ENCODE assay signal across 22 mouse cellular contexts in the genomic region with DNA sequence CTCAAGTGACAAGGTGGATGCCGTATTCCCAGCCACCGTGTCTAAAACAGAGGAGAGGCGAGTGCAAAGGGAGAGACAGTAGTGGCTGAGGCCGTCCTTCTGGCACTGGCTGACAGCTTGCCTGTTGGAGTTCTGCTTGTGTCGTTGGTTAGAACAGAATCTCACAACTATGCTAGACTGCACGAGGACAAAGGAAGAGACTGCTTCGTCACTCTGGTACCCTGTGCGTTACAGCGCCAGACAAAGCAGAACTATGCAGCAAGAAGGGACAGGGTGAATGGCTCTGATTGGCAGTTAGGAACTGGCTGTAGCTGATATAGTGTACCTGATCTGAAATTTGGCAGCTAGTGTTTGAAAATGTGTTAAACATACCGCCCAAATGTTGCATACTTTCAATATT. TPM values are rescaled to one million over a fixed set of nuclear protein-coding genes. Genes with fewer than 3 reads are reported as not detected.
DNase-seq lines count a peak whose midpoint lies in the region; ATAC-seq and TF ChIP-seq lines count a peak whose summit lies in the region.
"Had no signal": no experiment of that assay in that cellular context is flagged by ENCODE, and none has a peak within 500 bp of the region (broad histone marks: within the 10 kb centered on the region; RNA-seq: fewer than 3 reads in every experiment).

No protein-coding gene starts in this region.

- no peak overlapping the region for H3K4me2 ChIP-seq in hindbrain, embryonic 14.5 days (replicated peaks)
- H3K4me2 ChIP-seq in forebrain, embryonic 14.5 days (ENCODE audit: low read length): no peak overlapping the region
- H3K4me2 ChIP-seq: embryonic facial prominence, embryonic 13.5 days; heart, embryonic 15.5 days; midbrain, embryonic 12.5 days had no signal

- 50% methylated on average over 10 of the region's 10 CpGs for WGBS in hindbrain, embryonic 10.5 days
- whole genome bisulfite sequencing in hindbrain, embryonic 14.5 days: 30% methylated on average over 10 of the region's 10 CpGs
- 21% methylated on average over 10 of the region's 10 CpGs for WGBS in forebrain, embryonic 14.5 days
- 89% methylated on average over 10 of the region's 10 CpGs for WGBS in kidney, adult 2 months

- peak overlapping the region; percentile 37; the same call in 1 of the 2 replicates for H3K27ac ChIP-seq in hindbrain, embryonic 10.5 days
- H3K27ac ChIP-seq in hindbrain, embryonic 14.5 days: no peak overlapping the region
- H3K27ac ChIP-seq in forebrain, embryonic 14.5 days (ENCODE audit: low read depth, low read length): peak overlapping the region; percentile 56; the same call in 1 of the 2 replicates
- no peak overlapping the region for H3K27ac ChIP-seq in kidney, adult 2 months (ENCODE audit: insufficient read depth, low read depth, low read length)
- H3K27ac ChIP-seq: embryonic facial prominence, embryonic 13.5 days; heart, embryonic 15.5 days; hindbrain, postnatal 0 days; limb, embryonic 10.5 days; midbrain, embryonic 12.5 days had no signal

- no peak overlapping the region for H3K4me3 ChIP-seq in hindbrain, embryonic 10.5 days
- no peak overlapping the region for H3K4me3 ChIP-seq in hindbrain, embryonic 14.5 days (replicated peaks; ENCODE audit: low read length)
- no peak overlapping the region for H3K4me3 ChIP-seq in forebrain, embryonic 14.5 days (ENCODE audit: low read depth, low read length)
- H3K4me3 ChIP-seq in kidney, adult 2 months (ENCODE audit: insufficient read depth, low read depth, low read length): no peak overlapping the region
- H3K4me3 ChIP-seq: embryonic facial prominence, embryonic 13.5 days; heart, embryonic 15.5 days; limb, embryonic 10.5 days; midbrain, embryonic 12.5 days had no signal

- H3K36me3 ChIP-seq in hindbrain, embryonic 10.5 days: peaks cover 74% of the 10 kb centered on the region
- peaks cover 82% of the 10 kb centered on the region for H3K36me3 ChIP-seq in hindbrain, embryonic 14.5 days (replicated peaks; ENCODE audit: control insufficient read depth, insufficient read depth)
- peaks cover 54% of the 10 kb centered on the region for H3K36me3 ChIP-seq in forebrain, embryonic 14.5 days (ENCODE audit: control insufficient read depth, insufficient read depth, low read length)
- H3K36me3 ChIP-seq in kidney, adult 2 months (ENCODE audit: control insufficient read depth, insufficient read depth, low read length): no peaks in the 10 kb centered on the region; the same call in 1 of the 2 replicates

- DNase-seq in hindbrain, embryonic 10.5 days (ENCODE audit: low spot score): peak; percentile 8
- no peak for DNase-seq in hindbrain, embryonic 14.5 days (ENCODE audit: low spot score)
- peak; percentile 11 for DNase-seq in embryo, embryonic 11 days
- DNase-seq in forebrain, embryonic 14.5 days (ENCODE audit: low spot score): peak; percentile 67
- DNase-seq in retina, postnatal 1 day: peak; percentile 88
- no peak for DNase-seq in kidney, adult 2 months
- DNase-seq in ovary, adult 18-20 months (ENCODE audit: low spot score): no peak
- DNase-seq: adrenal gland, postnatal 25 days; cerebellum, adult 9-10 months; heart, postnatal 36 days; kidney, postnatal 4 days; layer of hippocampus, adult 9-11 months; liver; lung, postnatal 4 days; right cerebral cortex, postnatal 25 days; thymus, postnatal 14 days had no signal

- H3K9me3 ChIP-seq in hindbrain, embryonic 10.5 days: no peaks in the 10 kb centered on the region
- H3K9me3 ChIP-seq in hindbrain, embryonic 14.5 days (ENCODE audit: control insufficient read depth, low read length): no peaks in the 10 kb centered on the region
- H3K9me3 ChIP-seq in forebrain, embryonic 14.5 days (replicated peaks; ENCODE audit: control insufficient read depth, low read length): no peaks in the 10 kb centered on the region
- H3K9me3 ChIP-seq: embryonic facial prominence, embryonic 13.5 days; heart, embryonic 15.5 days; limb, embryonic 10.5 days; midbrain, embryonic 12.5 days had no signal

- no peak for TF ChIP-seq POLR2A in kidney, adult 2 months (IDR thresholded peaks at IDR 0.05; ENCODE audit: low read depth, low read length)

- peaks cover 11% of the 10 kb centered on the region for H3K4me1 ChIP-seq in hindbrain, embryonic 10.5 days (replicated peaks)
- H3K4me1 ChIP-seq in hindbrain, embryonic 14.5 days (replicated peaks; ENCODE audit: control insufficient read depth, insufficient read depth, low read length): no peaks in the 10 kb centered on the region
- 0 out of 2 replicates have a peak, but pooled peaks cover 2% of the 10 kb centered on the region for H3K4me1 ChIP-seq in forebrain, embryonic 14.5 days (ENCODE audit: control insufficient read depth, insufficient read depth, low read length)
- no peaks in the 10 kb centered on the region for H3K4me1 ChIP-seq in kidney, adult 2 months (ENCODE audit: control insufficient read depth, insufficient read depth, low read length)
- H3K4me1 ChIP-seq: embryonic facial prominence, embryonic 13.5 days; limb, embryonic 10.5 days had no signal

- no peak for ATAC-seq in hindbrain, embryonic 14.5 days (ENCODE audit: low FRiP score)
- ATAC-seq in forebrain, embryonic 14.5 days: peak; percentile 88
- ATAC-seq: hindbrain, postnatal 0 days; intestine, postnatal 0 days had no signal

- no peak for TF ChIP-seq CTCF in kidney, adult 2 months (conservative IDR thresholded peaks at IDR 0.05; ENCODE audit: insufficient read depth, insufficient read length, low read depth, low read length)

- no peaks in the 10 kb centered on the region for H3K27me3 ChIP-seq in hindbrain, embryonic 10.5 days (ENCODE audit: insufficient read depth, poor library complexity, severe bottlenecking)
- no peaks in the 10 kb centered on the region for H3K27me3 ChIP-seq in hindbrain, embryonic 14.5 days (ENCODE audit: control insufficient read depth, insufficient read depth, low read length)
- no peaks in the 10 kb centered on the region for H3K27me3 ChIP-seq in forebrain, embryonic 14.5 days (replicated peaks; ENCODE audit: control insufficient read depth, insufficient read depth, low read length)
- H3K27me3 ChIP-seq in kidney, adult 2 months (replicated peaks; ENCODE audit: control insufficient read depth, insufficient read depth, low read length): no peaks in the 10 kb centered on the region
- H3K27me3 ChIP-seq: embryonic facial prominence, embryonic 13.5 days; heart, embryonic 15.5 days; midbrain, embryonic 12.5 days had no signal

- no peak overlapping the region for H3K9ac ChIP-seq in hindbrain, embryonic 14.5 days
- H3K9ac ChIP-seq in forebrain, embryonic 14.5 days (ENCODE audit: low read length): no peak overlapping the region
- H3K9ac ChIP-seq: embryonic facial prominence, embryonic 13.5 days; heart, embryonic 15.5 days; midbrain, embryonic 12.5 days had no signal

RNA-seq across cellular contexts. Expression of a gene that starts 9.4 kb away (rescaled TPM):
- polyA plus RNA-seq in hindbrain, embryonic 10.5 days (2016; fragmentation: Nextera tagmentation; extraction: Ambion mirVana): 36.1 and 40.9 TPM in 2 replicates
- polyA plus RNA-seq in hindbrain, embryonic 14.5 days (2014; fragmentation: Nextera tagmentation; extraction: Ambion mirVana): 20.1 and 21.9 TPM in 2 replicates
- polyA plus RNA-seq in forebrain, embryonic 14.5 days (2014; fragmentation: Nextera tagmentation; extraction: Ambion mirVana): 25.1 and 29.1 TPM in 2 replicates
- polyA plus RNA-seq in kidney, adult 2 months (2012; rRNA removed): 52.6 and 55.0 TPM in 2 replicates

RNA-seq across cellular contexts. Expression of a gene that starts 10.7 kb away (rescaled TPM):
- polyA plus RNA-seq in hindbrain, embryonic 10.5 days (2016; fragmentation: Nextera tagmentation; extraction: Ambion mirVana): 15.2 and 16.3 TPM in 2 replicates
- polyA plus RNA-seq in hindbrain, embryonic 14.5 days (2014; fragmentation: Nextera tagmentation; extraction: Ambion mirVana): 18.2 and 21.2 TPM in 2 replicates
- 19.7 and 21.2 TPM in 2 replicates for polyA plus RNA-seq in forebrain, embryonic 14.5 days (2014; fragmentation: Nextera tagmentation; extraction: Ambion mirVana)
- polyA plus RNA-seq in kidney, adult 2 months (2012; rRNA removed): 11.4 and 13.7 TPM in 2 replicates

RNA-seq across cellular contexts. Expression of a gene that starts 39.3 kb away (rescaled TPM):
- 3.4 and 5.4 TPM in 2 replicates for polyA plus RNA-seq in hindbrain, embryonic 10.5 days (2016; fragmentation: Nextera tagmentation; extraction: Ambion mirVana)
- polyA plus RNA-seq in hindbrain, embryonic 14.5 days (2014; fragmentation: Nextera tagmentation; extraction: Ambion mirVana): 15.3 and 20.7 TPM in 2 replicates
- polyA plus RNA-seq in forebrain, embryonic 14.5 days (2014; fragmentation: Nextera tagmentation; extraction: Ambion mirVana): 10.8 and 13.8 TPM in 2 replicates
- 2.5 and 2.6 TPM in 2 replicates for polyA plus RNA-seq in kidney, adult 2 months (2012; rRNA removed)

RNA-seq across cellular contexts. Expression of a gene that starts 52.0 kb away (rescaled TPM):
- polyA plus RNA-seq in hindbrain, embryonic 10.5 days (2016; fragmentation: Nextera tagmentation; extraction: Ambion mirVana): 222 and 348 TPM in 2 replicates
- 97.3 and 98.4 TPM in 2 replicates for polyA plus RNA-seq in hindbrain, embryonic 14.5 days (2014; fragmentation: Nextera tagmentation; extraction: Ambion mirVana)
- 119 and 140 TPM in 2 replicates for polyA plus RNA-seq in forebrain, embryonic 14.5 days (2014; fragmentation: Nextera tagmentation; extraction: Ambion mirVana)
- 12.8 and 17.6 TPM in 2 replicates for polyA plus RNA-seq in kidney, adult 2 months (2012; rRNA removed)

Comparison
In these comparisons a context has a peak if more than half of its experiments do, and no peak if none do; other contexts are left out.
1. DNase-seq: peak in hindbrain, embryonic 10.5 days (single experiment), embryo, embryonic 11 days (single experiment), forebrain, embryonic 14.5 days (single experiment) and retina, postnatal 1 day (single experiment); none in hindbrain, embryonic 14.5 days (single experiment), kidney, adult 2 months (single experiment) and ovary, adult 18-20 months (single experiment).
2. H3K27ac ChIP-seq: peak in hindbrain, embryonic 10.5 days (single experiment) and forebrain, embryonic 14.5 days (single experiment); none in hindbrain, embryonic 14.5 days (single experiment) and kidney, adult 2 months (single experiment).